8 mouse cellular contexts compared by ENCODE assay signal in the genomic region with DNA sequence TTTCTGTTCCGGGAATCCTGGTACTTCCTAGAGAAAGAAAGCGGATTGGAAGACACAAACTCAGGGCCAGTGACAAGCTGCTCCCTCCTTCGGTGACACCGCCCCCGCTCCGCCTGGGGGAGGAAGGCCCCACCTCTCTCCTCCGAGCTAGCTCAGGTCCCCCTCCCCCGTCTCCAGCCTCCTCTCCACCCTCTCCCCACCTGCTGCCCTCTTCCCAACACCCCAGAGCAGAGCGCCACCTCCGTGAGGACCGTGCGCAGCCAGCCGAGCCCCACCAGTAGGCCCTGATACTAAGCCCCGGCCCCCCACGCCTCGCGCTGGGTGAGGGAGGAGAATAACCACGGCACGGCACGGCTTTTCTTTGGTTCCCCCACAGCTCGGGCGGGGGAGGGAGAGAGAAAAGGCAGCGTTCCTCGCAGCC. TPM values are rescaled to one million over a fixed set of nuclear protein-coding genes. Genes with fewer than 3 reads are reported as not detected.
DNase-seq lines count a peak whose midpoint lies in the region; ATAC-seq lines count a peak whose summit lies in the region.

No protein-coding gene starts in this region.

- intact Hi-C loops in gastrocnemius, postnatal 14 days (cut with DNase I; ENCODE audit: low total_unique reads): no loop called here
- intact Hi-C loops in left cerebral cortex, postnatal 10 days (cut with DNase I): no loop called here

- peak; percentile 93 for DNase-seq in ZHBTc4 (ENCODE audit: low read depth, low spot score)
- peak; percentile 55 to 75 for DNase-seq in cerebellum, postnatal 36 days
- peak; percentile 77 for DNase-seq in gastrocnemius, postnatal 14 days
- peak; percentile 87 for DNase-seq in intestine, embryonic 14.5 days (ENCODE audit: low spot score)
- peak; percentile 56 to 91 for DNase-seq in left cerebral cortex, postnatal 10 days (ENCODE audit: extremely low spot score in 1 of 2, low spot score in 2 of 2)
- peak; percentile 78 for DNase-seq in right cerebral cortex, postnatal 25 days

- ATAC-seq in intestine, embryonic 14.5 days (replicated peaks; ENCODE audit: low FRiP score, low TSS enrichment, low read depth): peak; percentile 83
- ATAC-seq in megakaryocyte progenitor cell, adult 5-6 weeks (replicated peaks; ENCODE audit: poor library complexity): peak; percentile 72
- no peak for ATAC-seq in activated CD4-positive, CD25-positive, alpha-beta regulatory T cell, adult 4 months

- H3K9ac ChIP-seq in intestine, embryonic 14.5 days (ENCODE audit: low read length): peak overlapping the region; percentile 85

- H3K27me3 ChIP-seq in intestine, embryonic 14.5 days (replicated peaks; ENCODE audit: control insufficient read depth, insufficient read depth, low read length): peaks cover 4% of the 10 kb centered on the region; the same call in 1 of the 2 replicates

- peaks cover 20% of the 10 kb centered on the region for H3K36me3 ChIP-seq in intestine, embryonic 14.5 days (ENCODE audit: control insufficient read depth, insufficient read depth, low read length)

- H3K4me1 ChIP-seq in intestine, embryonic 14.5 days (replicated peaks; ENCODE audit: control insufficient read depth, insufficient read depth, low read length): peaks cover 10% of the 10 kb centered on the region; the same call in 1 of the 2 replicates

- 0% methylated on average over 17 of the region's 24 CpGs for WGBS in intestine, embryonic 14.5 days

- H3K4me3 ChIP-seq in intestine, embryonic 14.5 days (ENCODE audit: low read depth, low read length): peak overlapping the region; percentile 91

- H3K4me2 ChIP-seq in intestine, embryonic 14.5 days (ENCODE audit: low read length): peak overlapping the region; percentile 76

- peak overlapping the region; percentile 67 for H3K27ac ChIP-seq in intestine, embryonic 14.5 days (ENCODE audit: low read depth)

- H3K9me3 ChIP-seq in intestine, embryonic 14.5 days (ENCODE audit: control insufficient read depth, low read length): no peaks in the 10 kb centered on the region

RNA-seq across cellular contexts. Expression of a gene that starts 0.8 kb away (rescaled TPM):
- total RNA-seq in gastrocnemius, postnatal 14 days (2021): 10 to 100 TPM; 14.6 to 15.8 TPM
- polyA plus RNA-seq in intestine, embryonic 14.5 days (2014; fragmentation: Nextera tagmentation; extraction: Ambion mirVana): 34.6 and 37.1 TPM in 2 replicates
- 100 to 1,000 TPM; 651 to 661 TPM for total RNA-seq in left cerebral cortex, postnatal 10 days (2021)
- 32.3 and 35.2 TPM in 2 replicates for total RNA-seq in megakaryocyte progenitor cell, adult 5-6 weeks (2015)
- total RNA-seq in megakaryocyte progenitor cell, adult 5-6 weeks (2017): 32.2 and 36.9 TPM in 2 replicates
- 10 to 100 TPM; 29.9 to 46.7 TPM for polyA plus RNA-seq in activated CD4-positive, CD25-positive, alpha-beta regulatory T cell, adult 4 months (2017; shearing (Covaris generic))

RNA-seq across cellular contexts. Expression of a gene that starts 15.7 kb away (rescaled TPM):
- 1 to 10 TPM in 1 of 2 experiments, under 1 TPM in 1; 0.78 to 1.5 TPM for total RNA-seq in gastrocnemius, postnatal 14 days (2021)
- polyA plus RNA-seq in intestine, embryonic 14.5 days (2014; fragmentation: Nextera tagmentation; extraction: Ambion mirVana): 0.12 TPM in 1 of 2 replicates, not detected in the other
- total RNA-seq in left cerebral cortex, postnatal 10 days (2021): under 1 TPM; 0.63 to 0.64 TPM
- total RNA-seq in megakaryocyte progenitor cell, adult 5-6 weeks (2015): 0.22 TPM in 1 of 2 replicates, not detected in the other
- total RNA-seq in megakaryocyte progenitor cell, adult 5-6 weeks (2017): 0.54 TPM in 1 of 2 replicates, not detected in the other
- under 1 TPM in 1 of 2 experiments, not detected in 1; 0.22 TPM for polyA plus RNA-seq in activated CD4-positive, CD25-positive, alpha-beta regulatory T cell, adult 4 months (2017; shearing (Covaris generic))

RNA-seq across cellular contexts. Expression of a gene that starts 27.4 kb away (rescaled TPM):
- under 1 TPM in 1 of 2 experiments, not detected in 1; 0.10 TPM for total RNA-seq in gastrocnemius, postnatal 14 days (2021)
- not detected in 2 replicates for polyA plus RNA-seq in intestine, embryonic 14.5 days (2014; fragmentation: Nextera tagmentation; extraction: Ambion mirVana)
- not detected for total RNA-seq in left cerebral cortex, postnatal 10 days (2021)
- not detected in 2 replicates for total RNA-seq in megakaryocyte progenitor cell, adult 5-6 weeks (2015)
- not detected in 2 replicates for total RNA-seq in megakaryocyte progenitor cell, adult 5-6 weeks (2017)
- polyA plus RNA-seq in activated CD4-positive, CD25-positive, alpha-beta regulatory T cell, adult 4 months (2017; shearing (Covaris generic)): not detected

RNA-seq across cellular contexts. Expression of a gene that starts 34.2 kb away (rescaled TPM):
- total RNA-seq in gastrocnemius, postnatal 14 days (2021): 1 to 10 TPM; 3.9 to 4.4 TPM
- 47.9 and 53.1 TPM in 2 replicates for polyA plus RNA-seq in intestine, embryonic 14.5 days (2014; fragmentation: Nextera tagmentation; extraction: Ambion mirVana)
- 1 to 10 TPM; 2.2 TPM for total RNA-seq in left cerebral cortex, postnatal 10 days (2021)
- 45.2 and 50.0 TPM in 2 replicates for total RNA-seq in megakaryocyte progenitor cell, adult 5-6 weeks (2015)
- total RNA-seq in megakaryocyte progenitor cell, adult 5-6 weeks (2017): 35.5 and 62.3 TPM in 2 replicates
- 1 to 10 TPM; 1.3 to 1.7 TPM for polyA plus RNA-seq in activated CD4-positive, CD25-positive, alpha-beta regulatory T cell, adult 4 months (2017; shearing (Covaris generic))

RNA-seq across cellular contexts. Expression of a gene that starts 47.1 kb away (rescaled TPM):
- 1 to 10 TPM; 1.6 to 2.7 TPM for total RNA-seq in gastrocnemius, postnatal 14 days (2021)
- polyA plus RNA-seq in intestine, embryonic 14.5 days (2014; fragmentation: Nextera tagmentation; extraction: Ambion mirVana): not detected in 2 replicates
- 100 to 1,000 TPM; 285 to 294 TPM for total RNA-seq in left cerebral cortex, postnatal 10 days (2021)
- not detected in 2 replicates for total RNA-seq in megakaryocyte progenitor cell, adult 5-6 weeks (2015)
- total RNA-seq in megakaryocyte progenitor cell, adult 5-6 weeks (2017): under 0.01 and 0.10 TPM in 2 replicates
- not detected for polyA plus RNA-seq in activated CD4-positive, CD25-positive, alpha-beta regulatory T cell, adult 4 months (2017; shearing (Covaris generic))

Comparison
In these comparisons a context has a peak if more than half of its experiments do, and no peak if none do; other contexts are left out.
1. RNA of a gene that starts 0.8 kb away (total RNA-seq): 651 to 661 TPM in left cerebral cortex, postnatal 10 days; 32.2 to 36.9 TPM in megakaryocyte progenitor cell, adult 5-6 weeks and 14.6 to 15.8 TPM in gastrocnemius, postnatal 14 days; every median in the first group is over 10 times any median in the second.
2. Peak in every context shown above with its lines, with median percentiles within 50 percentile points of each other: DNase-seq.